Comparison of ENCODE assay signal across 27 mouse cellular contexts in genomic region chr12:40704296-40704695, GRCm38 (mm10).
DNase-seq lines count a peak whose midpoint lies in the region; ATAC-seq and TF ChIP-seq lines count a peak whose summit lies in the region.
"Had no signal": no experiment of that assay in that cellular context is flagged by ENCODE, and none has a peak within 500 bp of the region (broad histone marks: within the 10 kb centered on the region; RNA-seq: fewer than 3 reads in every experiment).

No protein-coding gene starts in this region.

- no peak overlapping the region for H3K4me2 ChIP-seq in hindbrain, embryonic 16.5 days (ENCODE audit: low read length)
- H3K4me2 ChIP-seq: embryonic facial prominence, embryonic 12.5 days; embryonic facial prominence, embryonic 15.5 days; forebrain, embryonic 12.5 days; forebrain, embryonic 15.5 days; heart, embryonic 12.5 days; heart, embryonic 15.5 days; hindbrain, embryonic 12.5 days; hindbrain, embryonic 15.5 days; intestine, embryonic 15.5 days had no signal

- no peaks in the 10 kb centered on the region for H3K36me3 ChIP-seq in hindbrain, embryonic 10.5 days
- no peaks in the 10 kb centered on the region for H3K36me3 ChIP-seq in hindbrain, embryonic 16.5 days (ENCODE audit: control insufficient read depth, insufficient read depth, low read length)
- no peaks in the 10 kb centered on the region for H3K36me3 ChIP-seq in ES-E14 (ENCODE audit: control insufficient read depth, insufficient read depth, low read length, poor library complexity, severe bottlenecking)
- H3K36me3 ChIP-seq: embryonic facial prominence, embryonic 12.5 days; embryonic facial prominence, embryonic 15.5 days; forebrain, embryonic 12.5 days; forebrain, embryonic 15.5 days; heart, embryonic 12.5 days; heart, embryonic 15.5 days; hindbrain, embryonic 15.5 days; intestine, embryonic 15.5 days had no signal

- H3K9me3 ChIP-seq in hindbrain, embryonic 10.5 days, result no peaks in the 10 kb centered on the region
- H3K9me3 ChIP-seq in hindbrain, embryonic 16.5 days (ENCODE audit: control insufficient read depth, low read length), result no peaks in the 10 kb centered on the region
- no peaks in the 10 kb centered on the region; the same call in 1 of the 2 replicates for H3K9me3 ChIP-seq in ES-E14 (ENCODE audit: control insufficient read depth, insufficient read depth, low read depth, low read length)
- H3K9me3 ChIP-seq: embryonic facial prominence, embryonic 12.5 days; embryonic facial prominence, embryonic 15.5 days; forebrain, embryonic 12.5 days; forebrain, embryonic 15.5 days; heart, embryonic 12.5 days; heart, embryonic 15.5 days; hindbrain, embryonic 12.5 days; hindbrain, embryonic 15.5 days; intestine, embryonic 15.5 days had no signal

- 0 out of 2 replicates have a peak overlapping the region, but pooled peaks have one; percentile 12 for H3K27ac ChIP-seq in hindbrain, embryonic 10.5 days
- H3K27ac ChIP-seq in hindbrain, embryonic 16.5 days (ENCODE audit: low read depth, low read length), result no peak overlapping the region
- H3K27ac ChIP-seq in ES-E14 (ENCODE audit: insufficient read depth, low read depth, low read length, poor library complexity, severe bottlenecking), result no peak overlapping the region; the same call in 1 of the 2 replicates
- H3K27ac ChIP-seq: embryonic facial prominence, embryonic 12.5 days; embryonic facial prominence, embryonic 15.5 days; forebrain, embryonic 12.5 days; forebrain, embryonic 15.5 days; heart, embryonic 15.5 days; hindbrain, embryonic 12.5 days; hindbrain, embryonic 15.5 days; intestine, embryonic 15.5 days had no signal

- peaks cover 5% of the 10 kb centered on the region for H3K4me1 ChIP-seq in hindbrain, embryonic 10.5 days (replicated peaks)
- no peaks in the 10 kb centered on the region for H3K4me1 ChIP-seq in hindbrain, embryonic 16.5 days (ENCODE audit: control insufficient read depth, insufficient read depth, low read depth, low read length)
- peaks cover 0 to 5% of the 10 kb centered on the region in 2 experiments; a peak in 1 of 4 replicates for H3K4me1 ChIP-seq in ES-E14 (ENCODE audit: control insufficient read depth in 2 of 2, insufficient read depth in 2 of 2, low read length in 2 of 2, poor library complexity in 1 of 2)
- H3K4me1 ChIP-seq: embryonic facial prominence, embryonic 12.5 days; embryonic facial prominence, embryonic 15.5 days; forebrain, embryonic 15.5 days; heart, embryonic 12.5 days; heart, embryonic 15.5 days; hindbrain, embryonic 12.5 days; hindbrain, embryonic 15.5 days; intestine, embryonic 15.5 days had no signal

- no peak for ATAC-seq in hindbrain, embryonic 16.5 days
- 0 out of 2 replicates have a peak, but pooled peaks have one; percentile 9 for ATAC-seq in granulocyte monocyte progenitor cell, adult 5-6 weeks (replicated peaks; ENCODE audit: poor library complexity, severe bottlenecking)
- ATAC-seq: CD4-positive, CD25-positive, alpha-beta regulatory T cell, adult 4 months; forebrain, embryonic 15.5 days; intestine, embryonic 15.5 days had no signal

- in situ Hi-C loops in ES-E14 (cut with MboI; ENCODE audit: low sequenced_read_pairs in 2 of 2, unreplicated experiment in 2 of 2), result no loop called here

- H3K27me3 ChIP-seq in hindbrain, embryonic 10.5 days (ENCODE audit: insufficient read depth, poor library complexity, severe bottlenecking), result no peaks in the 10 kb centered on the region
- no peaks in the 10 kb centered on the region for H3K27me3 ChIP-seq in hindbrain, embryonic 16.5 days (replicated peaks; ENCODE audit: control insufficient read depth, insufficient read depth, low read length)
- H3K27me3 ChIP-seq: embryonic facial prominence, embryonic 12.5 days; embryonic facial prominence, embryonic 15.5 days; forebrain, embryonic 12.5 days; forebrain, embryonic 15.5 days; heart, embryonic 12.5 days; heart, embryonic 15.5 days; hindbrain, embryonic 12.5 days; hindbrain, embryonic 15.5 days; intestine, embryonic 15.5 days had no signal

- WGBS in hindbrain, embryonic 10.5 days, result 27% methylated on average over 5 of the region's 5 CpGs
- WGBS in hindbrain, embryonic 16.5 days, result 33% methylated on average over 5 of the region's 5 CpGs

- DNase-seq in hindbrain, embryonic 10.5 days (ENCODE audit: low spot score), result no peak
- peak; percentile 24 for DNase-seq in ES-E14 (ENCODE audit: low read depth, low spot score)
- DNase-seq in testis, postnatal 10 days (ENCODE audit: low spot score), result no peak
- DNase-seq in natural killer cell, adult 2 months (ENCODE audit: low spot score in 2 of 2), result no peak
- DNase-seq: adrenal gland, postnatal 10 days; adrenal gland, postnatal 36 days; cerebellum, adult 18-20 months; cerebellum, adult 9-10 months; cerebellum, postnatal 25 days; gastrocnemius, postnatal 10 days; gastrocnemius, postnatal 36 days; heart, adult 18-20 months; heart, postnatal 14 days; heart, postnatal 4 days; kidney, adult 18-20 months had no signal

- no peak overlapping the region for H3K9ac ChIP-seq in hindbrain, embryonic 16.5 days (ENCODE audit: low read depth, low read length)
- no peak overlapping the region for H3K9ac ChIP-seq in ES-E14 (ENCODE audit: insufficient read depth, low read depth, low read length, poor library complexity, severe bottlenecking)
- H3K9ac ChIP-seq: embryonic facial prominence, embryonic 12.5 days; embryonic facial prominence, embryonic 15.5 days; forebrain, embryonic 12.5 days; forebrain, embryonic 15.5 days; heart, embryonic 12.5 days; heart, embryonic 15.5 days; hindbrain, embryonic 12.5 days; hindbrain, embryonic 15.5 days; intestine, embryonic 15.5 days had no signal

- H3K4me3 ChIP-seq in hindbrain, embryonic 10.5 days, result no peak overlapping the region
- no peak overlapping the region for H3K4me3 ChIP-seq in hindbrain, embryonic 16.5 days (ENCODE audit: low read length)
- no peak overlapping the region for H3K4me3 ChIP-seq in ES-E14 (ENCODE audit: insufficient read depth in 1 of 2, low read depth in 1 of 2, low read length in 2 of 2, poor library complexity in 1 of 2, severe bottlenecking in 1 of 2)
- H3K4me3 ChIP-seq: embryonic facial prominence, embryonic 12.5 days; embryonic facial prominence, embryonic 15.5 days; forebrain, embryonic 12.5 days; forebrain, embryonic 15.5 days; heart, embryonic 12.5 days; heart, embryonic 15.5 days; hindbrain, embryonic 12.5 days; hindbrain, embryonic 15.5 days; intestine, embryonic 15.5 days had no signal

TF ChIP-seq in ES-E14, 5 proteins besides CTCF, POLR2A, EP300 and RAD21:
- TF ChIP-seq MAFK (IDR thresholded peaks at IDR 0.05; ENCODE audit: insufficient read depth, low read depth, low read length) (no peak), ZC3H11A (IDR thresholded peaks at IDR 0.05; ENCODE audit: borderline replicate concordance, low read depth, low read length) (no peak), CHD2 (IDR thresholded peaks at IDR 0.05; ENCODE audit: low read depth, low read length) (no peak), ZNF384 (IDR thresholded peaks at IDR 0.05; ENCODE audit: low read depth, low read length) (no peak), HCFC1 (IDR thresholded peaks at IDR 0.05; ENCODE audit: borderline replicate concordance, insufficient read depth, low read length) (no peak)
